Mouse (Mus musculus) liver, embryonic 14.5 days (tissue): ENCODE results near the gene Prokr2. TPM values are rescaled to one million over a fixed set of nuclear protein-coding genes. Genes with fewer than 3 reads are reported as not detected.

Experiments
- ATAC-seq: fragments of 200-750 bp; cut with Nextera tagmentation; 2 replicates; pipeline ENCODE4 v1.8.0; 2017; ENCODE audit warnings: moderate number of reproducible peaks, mild to moderate bottlenecking, moderate library complexity; ENCODE audit not compliant: insufficient read depth
- DNase-seq, 3 experiments: peaks; one replicate each; pipeline ENCODE4 v3.0.0-alpha.2; 2012 to 2013; ENCODE audit warnings: low read depth in 3 of 3, low spot score in 3 of 3
- H3K27ac ChIP-seq: fragments of 300-500 bp; sonication (generic); 2 replicates; pipeline ENCODE4 v1.5.1; 2014; ENCODE audit warnings: moderate library complexity, mild to moderate bottlenecking, control low read depth, inconsistent platforms
- H3K27me3 ChIP-seq: fragments of 300-500 bp; sonication (generic); 2 replicates; pipeline ENCODE4 v1.6.1; 2014; ENCODE audit warnings: mild to moderate bottlenecking, low read length, moderate library complexity; ENCODE audit not compliant: control insufficient read depth, insufficient read depth
- H3K36me3 ChIP-seq: fragments of 300-500 bp; sonication (generic); replicated peaks from 2 replicates; pipeline ENCODE4 v1.6.1; 2014; ENCODE audit warnings: low read depth; ENCODE audit not compliant: control insufficient read depth, insufficient read depth
- H3K4me1 ChIP-seq, 2 experiments: fragments of 200-500 bp in 1 of 2; fragments of 300-500 bp in 1 of 2; sonication (generic) in 1 of 2; replicated peaks; 2 replicates each; pipeline ENCODE4 v1.6.1; 2012 to 2014; ENCODE audit warnings: antibody characterized with exemption in 1 of 2, inconsistent platforms in 1 of 2, low read length in 1 of 2; ENCODE audit not compliant: control insufficient read depth in 2 of 2, insufficient read depth in 2 of 2
- H3K4me2 ChIP-seq: fragments of 300-500 bp; sonication (generic); 2 replicates; pipeline ENCODE4 v1.6.1; 2014; ENCODE audit warnings: low read depth, mild to moderate bottlenecking, control low read depth, moderate library complexity
- H3K4me3 ChIP-seq, 2 experiments: fragments of 200-500 bp in 1 of 2; fragments of 300-500 bp in 1 of 2; sonication (generic) in 1 of 2; 2 replicates each; pipeline ENCODE4 v1.5.1; 2012 to 2014; ENCODE audit warnings: low read depth in 2 of 2, low read length in 2 of 2, mild to moderate bottlenecking in 2 of 2, control low read depth in 1 of 2, inconsistent platforms in 1 of 2, moderate library complexity in 1 of 2; ENCODE audit not compliant: insufficient read depth in 1 of 2
- H3K9ac ChIP-seq: fragments of 300-500 bp; sonication (generic); replicated peaks from 2 replicates; pipeline ENCODE4 v1.6.1; 2014; ENCODE audit warnings: mild to moderate bottlenecking, control low read depth, moderate library complexity
- H3K9me3 ChIP-seq: fragments of 300-500 bp; sonication (generic); 2 replicates; pipeline ENCODE4 v1.6.1; 2016; ENCODE audit warnings: low read length, mixed read lengths; ENCODE audit not compliant: control insufficient read depth
- CTCF ChIP-seq: IDR thresholded peaks from 2 replicates; pipeline ENCODE4 v1.5.1; 2016; ENCODE audit warnings: antibody characterized with exemption, low read depth, control low read depth
- EP300 ChIP-seq: IDR thresholded peaks from 2 replicates; pipeline ENCODE4 v1.6.1; 2016; ENCODE audit warnings: antibody characterized with exemption, low read depth
- WGBS: fragments of 180-500 bp; shearing (Covaris S2); extraction: QIAGEN DNeasy Blood & Tissue Kit; methylation state at CpG from one replicate; pipeline ENCODE4 v1.1.7; 2014; ENCODE audit not compliant: insufficient replicate concordance; 5-methylcytosine and 5-hydroxymethylcytosine counted together
- polyA plus RNA-seq, 2 experiments: library from polyadenylated mRNA; depleted of rRNA in 1 of 2; stranded (reverse) in 1 of 2; unstranded in 1 of 2; fragments of >200 nt; fragmentation: Nextera tagmentation in 1 of 2; extraction: Ambion mirVana in 1 of 2; gene quantifications; 2 replicates each; pipeline versions ENCODE4 v1.2.1 to v1.2.3; 2012 to 2014

Gene Prokr2
- polyA plus RNA-seq, 2 experiments: 0.03 to 0.06 TPM

DNA sequence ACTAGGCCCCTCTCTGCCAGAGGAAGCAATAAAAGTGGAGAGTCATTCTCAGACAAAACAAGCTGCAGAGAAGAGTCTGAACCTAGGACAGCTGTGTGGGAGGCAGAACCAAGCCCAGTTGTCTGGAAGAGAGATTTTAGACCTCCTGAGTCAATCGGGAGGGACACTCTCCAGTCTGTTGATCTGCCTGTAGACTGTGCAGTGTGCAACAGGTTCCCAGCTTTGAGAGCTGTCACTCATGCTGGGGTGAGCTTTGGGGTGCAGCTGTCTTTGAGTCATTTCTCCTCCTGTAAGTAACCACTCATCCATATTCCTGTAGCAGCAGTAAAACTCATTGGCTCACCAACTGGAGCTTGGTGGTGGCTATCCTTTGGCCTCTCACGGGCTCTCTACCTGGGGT, 33.2 kb upstream of the Prokr2 start:
- no peaks in the 10 kb centered on the region for H3K4me1 ChIP-seq
- H3K27ac ChIP-seq: no peak overlapping the region
- no peaks in the 10 kb centered on the region for H3K27me3 ChIP-seq
- DNase-seq (no peak), ATAC-seq (no peak)
- no peaks in the 10 kb centered on the region for H3K36me3 ChIP-seq
- TF ChIP-seq EP300 (no peak), CTCF (no peak)
- WGBS: 55% methylated on average over 2 of the region's 2 CpGs
- H3K4me2 ChIP-seq: no peak overlapping the region
- H3K4me3 ChIP-seq: no peak overlapping the region
- no peaks in the 10 kb centered on the region for H3K9me3 ChIP-seq
- no peak overlapping the region for H3K9ac ChIP-seq

- 66% methylated on average over 4 of the region's 4 CpGs for WGBS
- ATAC-seq: no peak
Observed at GRCm38 (mm10) chr2:132410126-132410525, 24.9 kb upstream of the Prokr2 start.

GRCm38 (mm10) chr2:132398136-132398535, 12.9 kb upstream of the Prokr2 start:
- ATAC-seq (no peak), DNase-seq (no peak)
- Histone ChIP-seq H3K4me3 (no peak overlapping the region), H3K4me1 (no peaks in the 10 kb centered on the region), H3K9me3 (no peaks in the 10 kb centered on the region), H3K27me3 (no peaks in the 10 kb centered on the region; the same call in 1 of the 2 replicates), H3K4me2 (no peak overlapping the region), H3K27ac (no peak overlapping the region), H3K36me3 (no peaks in the 10 kb centered on the region), H3K9ac (no peak overlapping the region)
- 66% methylated on average over 8 of the region's 8 CpGs for WGBS
- TF ChIP-seq EP300 (no peak), CTCF (no peak)

More at GRCm38 (mm10) chr2:132410126-132410525, 24.9 kb upstream of the Prokr2 start:
- H3K4me1 ChIP-seq: no peaks in the 10 kb centered on the region
- H3K4me2 ChIP-seq: no peak overlapping the region
- TF ChIP-seq EP300: no peak
- no peak for TF ChIP-seq CTCF
- no peaks in the 10 kb centered on the region for H3K27me3 ChIP-seq
- no peak for DNase-seq
- no peaks in the 10 kb centered on the region for H3K36me3 ChIP-seq
- no peak overlapping the region for H3K4me3 ChIP-seq
- no peak overlapping the region for H3K9ac ChIP-seq
- H3K9me3 ChIP-seq: no peaks in the 10 kb centered on the region
- no peak overlapping the region for H3K27ac ChIP-seq

- WGBS: 35% methylated on average over 1 of the region's 1 CpGs
- Histone ChIP-seq H3K36me3 (no peaks in the 10 kb centered on the region), H3K4me1 (no peaks in the 10 kb centered on the region), H3K27me3 (no peaks in the 10 kb centered on the region; the same call in 1 of the 2 replicates), H3K9me3 (no peaks in the 10 kb centered on the region), H3K27ac (no peak overlapping the region), H3K4me3 (no peak overlapping the region), H3K9ac (no peak overlapping the region), H3K4me2 (no peak overlapping the region)
- DNase-seq (no peak), ATAC-seq (no peak)
- TF ChIP-seq CTCF: no peak
- TF ChIP-seq EP300: no peak
Observed at GRCm38 (mm10) chr2:132395753-132396152, 10.5 kb upstream of the Prokr2 start.

GRCm38 (mm10) chr2:132390607-132391160, 5.4 kb upstream of the Prokr2 start:
- ATAC-seq: no peak
- DNase-seq: no peak
- H3K27ac ChIP-seq: no peak overlapping the region
- 70% methylated on average over 8 of the region's 8 CpGs for WGBS
- TF ChIP-seq CTCF (no peak), EP300 (no peak)
- no peaks in the 10 kb centered on the region for H3K9me3 ChIP-seq
- no peak overlapping the region for H3K4me3 ChIP-seq
- H3K9ac ChIP-seq: no peak overlapping the region
- H3K36me3 ChIP-seq: no peaks in the 10 kb centered on the region
- no peaks in the 10 kb centered on the region for H3K4me1 ChIP-seq
- H3K4me2 ChIP-seq: no peak overlapping the region
- peaks cover 1% of the 10 kb centered on the region; the same call in 1 of the 2 replicates for H3K27me3 ChIP-seq
